Mouse (Mus musculus) thymus, adult 2 months (tissue): ENCODE data around the gene Skap1. TPM values are rescaled to one million over a fixed set of nuclear protein-coding genes. Genes with fewer than 3 reads are reported as not detected.
A peak's percentile ranks its signal among the peaks of the same experiment; 100 is the strongest.

ENCODE experiments used
- DNase-seq: peaks from one replicate; pipeline ENCODE4 v3.0.0; 2021
- H3K27ac ChIP-seq: fragments of 200-500 bp; 2 replicates; pipeline ENCODE4 v1.5.1; 2012; ENCODE audit warnings: low read length, control low read depth; ENCODE audit not compliant: control insufficient read depth, insufficient read depth
- H3K27me3 ChIP-seq: fragments of 200-500 bp; 2 replicates; pipeline ENCODE4 v1.6.1; 2012; ENCODE audit warnings: mild to moderate bottlenecking, low read length, moderate library complexity, mixed read lengths; ENCODE audit not compliant: control insufficient read depth, insufficient read depth
- H3K36me3 ChIP-seq: fragments of 200-500 bp; 2 replicates; pipeline ENCODE4 v1.6.1; 2012; ENCODE audit warnings: mild to moderate bottlenecking, low read length, moderate library complexity; ENCODE audit not compliant: control insufficient read depth, insufficient read depth
- H3K4me1 ChIP-seq: fragments of 200-500 bp; replicated peaks from 2 replicates; pipeline ENCODE4 v1.6.1; 2012; ENCODE audit warnings: low read length; ENCODE audit not compliant: control insufficient read depth, insufficient read depth
- H3K4me3 ChIP-seq: fragments of 200-500 bp; 2 replicates; pipeline ENCODE4 v1.5.1; 2012; ENCODE audit warnings: mild to moderate bottlenecking, low read length, control low read depth, moderate library complexity; ENCODE audit not compliant: control insufficient read depth, insufficient read depth
- CTCF ChIP-seq: fragments of 200-500 bp; IDR thresholded peaks from 2 replicates; pipeline ENCODE4 v1.5.1; 2012; ENCODE audit warnings: mild to moderate bottlenecking, control low read depth, low read length, moderate library complexity, borderline replicate concordance; ENCODE audit not compliant: control insufficient read depth, poor library complexity, insufficient read depth; ENCODE audit errors: extremely low read depth
- POLR2A ChIP-seq: fragments of 200-500 bp; IDR thresholded peaks from 2 replicates; pipeline ENCODE4 v1.6.1; 2012; ENCODE audit warnings: mild to moderate bottlenecking, low read length, control low read depth, moderate library complexity; ENCODE audit not compliant: control insufficient read depth, poor library complexity, insufficient read depth; ENCODE audit errors: extremely low read depth
- WGBS: fragments of 180-500 bp; shearing (Covaris S2); methylation state at CpG from one replicate; pipeline ENCODE4 v1.1.7; 2018; 5-methylcytosine and 5-hydroxymethylcytosine counted together
- polyA plus RNA-seq: library from polyadenylated mRNA; depleted of rRNA; stranded (reverse); fragments of >200 nt; gene quantifications from 2 replicates; pipeline ENCODE4 v1.2.3, GENCODE M21; 2012

The Skap1 gene
- polyA plus RNA-seq, 1 experiment = 205 TPM

DNA sequence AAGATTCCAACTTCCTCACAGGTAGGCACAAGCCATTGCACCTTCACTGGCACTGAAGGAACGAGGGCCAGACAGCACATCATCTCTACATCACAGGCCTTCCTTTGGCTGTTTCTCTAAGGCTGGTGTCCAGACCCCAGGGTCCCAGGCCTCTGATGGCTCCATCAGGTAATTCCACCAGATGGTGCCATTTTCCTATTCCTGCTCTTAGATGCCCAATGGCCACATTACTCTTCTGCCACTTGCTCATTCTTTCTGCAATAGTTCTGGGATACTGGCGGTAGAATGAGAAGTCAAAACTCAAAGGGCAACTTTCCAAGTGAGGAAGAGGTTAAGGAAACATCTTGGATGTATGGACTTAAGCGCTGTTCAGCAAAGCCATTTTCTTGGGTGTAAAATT is 50.8 kb downstream of the Skap1 start:
- WGBS = over 99% methylated on average over 3 of the region's 3 CpGs
- TF ChIP-seq POLR2A (no peak), CTCF (no peak)
- H3K27me3 ChIP-seq = no peaks in the 10 kb centered on the region

DNA sequence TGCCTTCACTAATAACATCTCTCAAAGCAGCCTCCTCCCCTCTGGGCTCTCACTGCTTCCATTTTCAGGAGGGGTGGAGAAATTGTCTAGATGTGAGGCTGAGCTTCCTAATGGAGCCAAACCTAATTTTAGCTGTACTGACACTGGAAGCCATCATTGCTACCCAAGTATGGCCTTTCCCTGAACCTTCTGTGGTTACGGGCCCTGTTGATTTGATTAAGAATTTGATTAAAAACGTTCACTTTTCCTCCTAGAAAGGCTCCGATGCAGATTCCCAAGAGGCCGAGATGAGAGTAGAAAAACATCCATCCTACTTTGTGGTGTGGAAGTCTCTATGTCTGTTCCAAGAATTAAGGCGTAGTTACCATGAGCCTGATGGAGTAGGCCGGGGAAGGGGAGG is 60.1 kb downstream of the Skap1 start:
- Histone ChIP-seq H3K27me3 (no peaks in the 10 kb centered on the region), H3K36me3 (peaks cover 27% of the 10 kb centered on the region), H3K4me1 (no peaks in the 10 kb centered on the region), H3K27ac (no peak overlapping the region), H3K4me3 (no peak overlapping the region)
- TF ChIP-seq POLR2A (no peak), CTCF (no peak)
- WGBS = 96% methylated on average over 6 of the region's 6 CpGs
- no peak for DNase-seq

More for the DNA sequence above, 50.8 kb downstream of the Skap1 start:
- Histone ChIP-seq H3K36me3 (peaks cover 12% of the 10 kb centered on the region; the same call in 1 of the 2 replicates), H3K4me1 (peaks cover 5% of the 10 kb centered on the region; the same call in 1 of the 2 replicates), H3K4me3 (no peak overlapping the region), H3K27ac (no peak overlapping the region)
- DNase-seq = no peak

DNA sequence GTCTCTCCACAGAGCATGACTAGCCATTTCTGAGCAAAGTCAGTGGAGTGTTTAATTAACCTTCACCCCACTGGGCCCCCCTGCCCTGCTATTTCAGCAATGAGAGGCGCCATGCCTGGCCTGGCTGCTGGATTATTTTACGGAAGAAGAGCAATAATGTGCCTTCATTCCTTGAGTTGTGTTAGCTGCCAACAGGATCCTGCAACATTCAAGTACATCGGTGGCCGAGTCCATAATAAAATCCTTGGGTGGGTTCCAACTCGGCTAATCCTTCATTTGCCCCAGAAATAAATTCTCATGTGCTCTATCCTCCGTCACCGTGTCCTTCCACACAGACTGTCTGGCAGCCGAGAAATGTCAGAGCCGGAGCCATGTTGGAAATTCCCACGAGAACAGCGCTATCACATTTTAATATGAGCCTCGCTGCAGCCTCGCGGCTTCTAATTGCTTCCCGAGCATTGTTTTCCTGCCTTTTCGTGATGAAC is 61.8 kb downstream of the Skap1 start:
- WGBS = 97% methylated on average over 16 of the region's 16 CpGs
- Histone ChIP-seq H3K4me1 (no peaks in the 10 kb centered on the region), H3K4me3 (no peak overlapping the region), H3K36me3 (peaks cover 27% of the 10 kb centered on the region), H3K27ac (no peak overlapping the region), H3K27me3 (no peaks in the 10 kb centered on the region)
- TF ChIP-seq POLR2A = no peak
- TF ChIP-seq CTCF = no peak
- no peak for DNase-seq

DNA sequence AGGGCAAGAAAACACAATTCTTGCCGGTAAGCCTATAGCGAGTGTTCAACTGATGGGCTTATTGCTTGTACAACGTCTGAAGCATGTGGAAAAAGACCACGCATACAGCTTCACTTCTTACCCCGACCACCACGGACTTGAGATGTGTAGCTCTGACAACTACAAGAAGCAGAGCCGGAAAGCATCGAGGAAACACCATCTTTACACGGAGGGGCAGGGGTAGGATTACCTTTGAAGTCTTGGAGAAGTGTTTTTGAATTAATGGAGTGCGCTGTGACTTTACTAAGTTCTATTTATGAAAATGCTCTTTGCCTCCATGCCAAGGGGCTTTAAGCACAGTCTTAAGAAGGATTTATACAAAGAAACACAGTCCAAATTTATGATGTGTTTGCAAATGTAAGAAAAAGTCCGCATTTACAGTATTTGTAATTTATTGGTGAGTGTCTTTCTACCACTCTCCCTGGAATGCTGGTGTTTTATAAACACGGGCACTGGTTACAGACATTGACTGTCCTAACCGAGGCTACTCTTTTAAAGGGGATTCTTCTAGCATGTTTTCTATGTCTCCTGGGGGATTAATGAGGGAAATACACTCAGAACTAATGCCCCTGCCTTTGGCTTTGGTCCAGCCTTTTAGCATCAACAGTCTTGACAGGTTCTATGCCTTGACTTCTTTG is 67.5 kb downstream of the Skap1 start:
- H3K4me3 ChIP-seq = no peak overlapping the region
- DNase-seq = no peak
- WGBS = 93% methylated on average over 13 of the region's 13 CpGs
- no peaks in the 10 kb centered on the region for H3K27me3 ChIP-seq
- TF ChIP-seq POLR2A (no peak), CTCF (no peak)
- no peaks in the 10 kb centered on the region for H3K4me1 ChIP-seq
- H3K36me3 ChIP-seq = peaks cover 28% of the 10 kb centered on the region
- no peak overlapping the region for H3K27ac ChIP-seq

DNA sequence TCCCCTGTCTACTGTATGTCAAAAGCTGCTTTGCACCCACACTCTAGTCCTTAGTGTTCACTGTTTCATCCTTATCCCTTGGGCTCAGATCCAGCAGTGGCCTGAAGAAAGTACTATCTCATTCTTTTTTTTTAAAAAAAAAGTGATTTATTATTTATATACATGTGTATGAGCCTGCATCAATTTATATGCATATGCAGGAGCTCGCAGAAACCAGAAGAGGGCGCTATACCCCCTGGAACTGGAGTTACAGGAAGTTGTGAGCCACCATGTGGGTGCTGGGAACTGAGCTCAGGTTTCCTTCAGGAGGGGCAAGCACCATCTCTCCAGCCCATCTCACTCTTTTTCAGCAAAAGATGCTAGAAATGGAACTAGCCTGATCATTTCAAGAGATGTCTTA is 70.1 kb downstream of the Skap1 start:
- H3K4me1 ChIP-seq = no peaks in the 10 kb centered on the region
- no peaks in the 10 kb centered on the region for H3K27me3 ChIP-seq
- WGBS = 78% methylated on average over 2 of the region's 2 CpGs
- H3K36me3 ChIP-seq = peaks cover 33% of the 10 kb centered on the region
- H3K27ac ChIP-seq = no peak overlapping the region
- TF ChIP-seq CTCF (no peak), POLR2A (no peak)
- no peak overlapping the region for H3K4me3 ChIP-seq
- no peak for DNase-seq

DNA sequence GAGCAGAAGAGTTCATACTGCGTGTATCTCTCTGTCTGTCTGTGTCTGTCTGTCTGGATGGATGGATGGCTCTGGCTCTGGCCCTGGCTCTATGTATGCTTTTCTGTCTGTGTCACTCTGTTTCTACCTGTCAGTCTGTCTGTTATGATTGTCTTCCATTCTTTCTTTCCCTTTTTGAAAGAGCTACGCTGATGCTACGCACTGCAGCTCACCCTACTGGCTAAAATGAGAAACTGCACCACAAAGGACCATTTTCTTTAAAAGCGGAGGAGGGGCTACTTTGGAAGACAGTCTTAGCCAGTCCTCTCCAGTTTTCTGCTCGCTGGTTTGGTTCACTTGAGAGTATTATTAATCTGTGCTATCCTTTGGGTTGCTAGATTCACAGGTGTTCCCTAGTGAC is 71.8 kb downstream of the Skap1 start:
- Histone ChIP-seq H3K4me3 (no peak overlapping the region), H3K36me3 (peaks cover 38% of the 10 kb centered on the region), H3K4me1 (no peaks in the 10 kb centered on the region), H3K27ac (no peak overlapping the region), H3K27me3 (no peaks in the 10 kb centered on the region)
- WGBS = 32% methylated on average over 5 of the region's 5 CpGs
- DNase-seq = peak; percentile 40
- TF ChIP-seq POLR2A = no peak

DNA sequence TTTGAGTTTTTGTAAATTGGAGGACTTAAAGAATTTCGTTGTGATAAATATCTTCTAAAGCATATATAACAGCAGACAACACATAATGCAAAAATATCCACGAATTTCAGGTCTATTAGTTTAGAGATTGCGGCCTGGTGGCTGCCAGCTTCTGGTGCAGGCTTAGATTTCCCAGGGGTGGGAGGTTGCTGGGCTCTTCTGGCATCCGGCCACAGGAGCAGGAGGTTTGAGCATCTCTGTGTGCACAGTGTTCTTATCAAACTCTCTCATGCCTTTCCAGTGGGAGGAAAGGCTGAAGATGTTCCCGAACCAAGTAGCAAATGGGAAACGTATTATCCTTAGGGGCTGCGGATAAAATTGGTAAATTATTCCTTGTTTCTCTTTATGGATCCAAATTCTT is 77.6 kb downstream of the Skap1 start:
- H3K4me1 ChIP-seq = no peaks in the 10 kb centered on the region
- H3K27ac ChIP-seq = no peak overlapping the region
- DNase-seq = no peak
- H3K36me3 ChIP-seq = peaks cover 42% of the 10 kb centered on the region
- H3K27me3 ChIP-seq = no peaks in the 10 kb centered on the region
- H3K4me3 ChIP-seq = no peak overlapping the region
- WGBS = 96% methylated on average over 7 of the region's 7 CpGs
- no peak for TF ChIP-seq POLR2A
- TF ChIP-seq CTCF = no peak
